Mouse (Mus musculus) heart, embryonic 14.5 days (tissue): Measurements from ENCODE around the gene Ppdpf. TPM values are rescaled to one million over a fixed set of nuclear protein-coding genes. Genes with fewer than 3 reads are reported as not detected.
"Not testable (repeated sequence)": the region's sequence is repeated elsewhere in the genome, so short reads cannot be mapped to it uniquely, and the experiment has no call there.

ENCODE experiments used
- ATAC-seq: fragments of 200-750 bp; cut with Nextera tagmentation; 2 replicates; pipeline ENCODE4 v1.8.0; 2017; ENCODE audit warnings: low read depth, moderate TSS enrichment; ENCODE audit not compliant: insufficient number of reproducible peaks, insufficient read depth, low FRiP score
- H3K27ac ChIP-seq, 2 experiments: fragments of 200-500 bp in 1 of 2; fragments of 300-500 bp in 1 of 2; sonication (generic) in 1 of 2; replicated peaks in 1 of 2; 2 replicates each; pipeline ENCODE4 v1.5.1; 2012 to 2014; ENCODE audit warnings: low read depth in 2 of 2, low read length in 2 of 2, control low read depth in 1 of 2, mild to moderate bottlenecking in 1 of 2, mixed read lengths in 1 of 2; ENCODE audit not compliant: control insufficient read depth in 1 of 2, insufficient read depth in 1 of 2
- H3K27me3 ChIP-seq: fragments of 300-500 bp; sonication (generic); 2 replicates; pipeline ENCODE4 v1.6.1; 2014; ENCODE audit warnings: mild to moderate bottlenecking, low read length, control low read depth; ENCODE audit not compliant: control insufficient read depth, insufficient read depth
- H3K36me3 ChIP-seq: fragments of 300-500 bp; sonication (generic); 2 replicates; pipeline ENCODE4 v1.6.1; 2014; ENCODE audit warnings: mild to moderate bottlenecking, control low read depth, low read length, mixed read lengths; ENCODE audit not compliant: control insufficient read depth, insufficient read depth
- H3K4me1 ChIP-seq, 2 experiments: fragments of 200-500 bp in 1 of 2; fragments of 300-500 bp in 1 of 2; sonication (generic) in 1 of 2; 2 replicates each; pipeline ENCODE4 v1.6.1; 2012 to 2014; ENCODE audit warnings: low read length in 2 of 2, control low read depth in 1 of 2, mixed read lengths in 1 of 2; ENCODE audit not compliant: control insufficient read depth in 2 of 2, insufficient read depth in 2 of 2
- H3K4me2 ChIP-seq: fragments of 300-500 bp; sonication (generic); 2 replicates; pipeline ENCODE4 v1.6.1; 2014; ENCODE audit warnings: mild to moderate bottlenecking, low read length
- H3K4me3 ChIP-seq, 2 experiments: fragments of 200-500 bp in 1 of 2; fragments of 300-500 bp in 1 of 2; sonication (generic) in 1 of 2; 2 replicates each; pipeline ENCODE4 v1.5.1; 2012 to 2014; ENCODE audit warnings: low read length in 2 of 2, mild to moderate bottlenecking in 2 of 2, control low read depth in 1 of 2, low read depth in 1 of 2, moderate library complexity in 1 of 2; ENCODE audit not compliant: control insufficient read depth in 1 of 2, insufficient read depth in 1 of 2
- H3K9ac ChIP-seq: fragments of 300-500 bp; sonication (generic); 2 replicates; pipeline ENCODE4 v1.6.1; 2014; ENCODE audit warnings: mild to moderate bottlenecking, low read length
- H3K9me3 ChIP-seq: fragments of 300-500 bp; sonication (generic); 2 replicates; pipeline ENCODE4 v1.6.1; 2016; ENCODE audit warnings: low read length, control low read depth; ENCODE audit not compliant: control insufficient read depth
- WGBS: fragments of 180-500 bp; shearing (Covaris S2); extraction: QIAGEN DNeasy Blood & Tissue Kit; methylation state at CpG from one replicate; pipeline ENCODE4 v1.1.7; 2014; 5-methylcytosine and 5-hydroxymethylcytosine counted together
- polyA plus RNA-seq: library from polyadenylated mRNA; unstranded; fragments of >200 nt; fragmentation: Nextera tagmentation; extraction: Ambion mirVana; gene quantifications from 2 replicates; pipeline ENCODE4 v1.2.1, GENCODE M21; 2014

Gene Ppdpf
- polyA plus RNA-seq, 1 experiment from 2014 or later = 193 TPM

GRCm38 (mm10) chr2:181188681-181189080, 1.6 kb downstream of the Ppdpf start:
- Histone ChIP-seq H3K27ac (no peak overlapping the region; a peak in 1 of 4 replicates), H3K36me3 (peaks cover 13% of the 10 kb centered on the region), H3K27me3 (no peaks in the 10 kb centered on the region), H3K4me1 (peaks cover 5% of the 10 kb centered on the region in 2 experiments; a peak in 3 of 4 replicates), H3K9ac (no peak overlapping the region), H3K4me2 (no peak overlapping the region), H3K9me3 (no peaks in the 10 kb centered on the region), H3K4me3 (no peak overlapping the region)
- WGBS = 62% methylated on average over 2 of the region's 2 CpGs
- ATAC-seq = no peak

DNA sequence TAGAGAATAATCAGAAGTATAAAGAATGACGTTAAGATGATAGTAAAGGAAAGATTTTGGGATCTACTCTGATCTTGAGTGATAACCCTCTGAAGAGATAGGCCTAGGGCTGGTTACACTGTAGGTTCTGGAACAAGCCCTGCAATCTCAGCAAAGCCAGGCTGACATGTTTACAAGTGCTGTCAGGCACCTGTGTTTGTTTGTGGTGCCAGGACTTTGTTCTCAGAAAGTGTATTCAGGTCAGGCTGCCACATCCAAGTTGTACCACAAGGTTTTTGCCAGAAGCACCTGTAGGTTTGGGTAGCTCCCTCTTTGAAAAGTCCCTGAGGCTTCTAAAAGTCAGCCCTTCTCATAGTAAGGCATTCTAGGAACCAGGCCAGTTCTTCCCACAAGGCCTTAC, 2.3 kb downstream of the Ppdpf start:
- Histone ChIP-seq H3K4me3 (no peak overlapping the region), H3K4me2 (no peak overlapping the region), H3K4me1 (peaks cover 5% of the 10 kb centered on the region in 2 experiments; a peak in 3 of 4 replicates), H3K9me3 (no peaks in the 10 kb centered on the region), H3K27me3 (no peaks in the 10 kb centered on the region), H3K9ac (no peak overlapping the region), H3K36me3 (peaks cover 13% of the 10 kb centered on the region), H3K27ac (no peak overlapping the region)
- ATAC-seq = no peak
- WGBS = 94% methylated on average over 1 of the region's 1 CpGs

DNA sequence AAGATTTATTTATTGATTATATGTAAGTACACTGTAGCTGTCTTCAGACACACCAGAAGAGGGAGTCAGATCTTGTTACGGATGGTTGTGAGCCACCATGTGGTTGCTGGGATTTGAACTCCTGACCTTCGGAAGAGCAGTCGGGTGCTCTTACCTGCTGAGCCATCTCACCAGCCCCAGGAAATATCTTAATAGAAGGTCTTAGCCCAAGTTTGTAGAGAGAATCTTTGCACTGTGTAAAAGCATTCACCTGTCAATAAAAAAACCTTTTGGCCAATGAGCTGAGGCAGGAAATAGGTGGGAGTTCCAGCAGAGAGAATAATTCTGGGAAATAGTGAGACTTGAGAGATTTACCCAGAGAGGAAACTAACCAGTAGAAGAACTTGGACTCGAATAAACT, 4.3 kb downstream of the Ppdpf start:
- ATAC-seq, H3K4me1 ChIP-seq, H3K27me3 ChIP-seq, H3K9ac ChIP-seq, H3K4me2 ChIP-seq, H3K27ac ChIP-seq, H3K9me3 ChIP-seq, H3K4me3 ChIP-seq: not testable (repeated sequence)
- 71% methylated on average over 4 of the region's 4 CpGs for WGBS
- H3K36me3 ChIP-seq = peaks cover 13% of the 10 kb centered on the region

DNA sequence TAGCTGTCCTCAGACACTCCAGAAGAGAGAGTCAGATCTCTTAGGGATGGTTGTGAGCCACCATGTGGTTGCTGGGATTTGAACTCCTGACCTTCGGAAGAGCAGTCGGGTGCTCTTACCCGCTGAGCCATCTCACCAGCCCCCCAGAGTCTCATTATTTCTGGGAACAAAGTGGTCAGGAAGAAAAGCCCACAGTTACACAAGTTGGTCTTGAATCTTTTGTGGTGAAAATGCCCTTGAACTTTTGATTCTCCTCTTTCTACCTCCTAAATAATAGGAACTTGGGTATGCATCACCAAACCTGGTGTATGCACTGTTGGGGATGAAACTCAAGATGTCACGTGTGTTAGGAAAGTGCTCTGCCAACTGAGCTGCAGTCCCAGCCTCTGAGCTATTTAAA, 4.9 kb downstream of the Ppdpf start:
- Histone ChIP-seq H3K4me1 (peaks cover 5% of the 10 kb centered on the region in 2 experiments; a peak in 3 of 4 replicates), H3K9me3 (no peaks in the 10 kb centered on the region), H3K27me3 (no peaks in the 10 kb centered on the region), H3K4me3 (no peak overlapping the region), H3K4me2 (no peak overlapping the region), H3K9ac (no peak overlapping the region), H3K27ac (no peak overlapping the region), H3K36me3 (peaks cover 13% of the 10 kb centered on the region)
- WGBS = 54% methylated on average over 4 of the region's 4 CpGs
- ATAC-seq = no peak

DNA sequence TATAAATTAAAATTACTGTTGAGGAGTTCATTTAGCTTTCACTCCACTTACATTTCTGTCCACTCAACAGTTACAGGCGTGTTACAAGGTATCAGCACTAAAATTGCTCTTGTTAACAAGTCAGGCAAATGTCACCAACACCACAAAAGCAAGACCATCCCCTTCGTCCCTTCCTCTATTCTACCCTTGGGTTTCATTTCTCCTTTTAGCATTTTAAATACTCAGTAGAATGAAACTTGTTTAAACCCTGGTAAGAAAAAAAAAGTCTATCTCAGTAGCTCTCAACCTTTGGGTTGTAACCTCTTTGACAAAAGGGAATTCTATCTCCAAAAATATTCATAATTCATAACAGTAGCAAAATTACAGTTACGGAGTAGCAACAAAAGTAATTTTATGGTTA, 6.0 kb downstream of the Ppdpf start:
- Histone ChIP-seq H3K36me3 (peaks cover 13% of the 10 kb centered on the region), H3K4me1 (peaks cover 5% of the 10 kb centered on the region in 2 experiments; a peak in 3 of 4 replicates), H3K4me3 (no peak overlapping the region), H3K9ac (no peak overlapping the region), H3K27me3 (no peaks in the 10 kb centered on the region), H3K27ac (no peak overlapping the region), H3K9me3 (no peaks in the 10 kb centered on the region), H3K4me2 (no peak overlapping the region)
- WGBS = 61% methylated on average over 3 of the region's 3 CpGs
- ATAC-seq = no peak

- Histone ChIP-seq H3K4me1 (no peaks in the 10 kb centered on the region), H3K9ac (no peak overlapping the region), H3K27me3 (no peaks in the 10 kb centered on the region), H3K4me2 (no peak overlapping the region), H3K4me3 (no peak overlapping the region), H3K9me3 (no peaks in the 10 kb centered on the region), H3K27ac (no peak overlapping the region), H3K36me3 (no peaks in the 10 kb centered on the region)
- WGBS = 81% methylated on average over 4 of the region's 4 CpGs
- no peak for ATAC-seq
These were observed 9.7 kb downstream of the Ppdpf start for GRCm38 (mm10) chr2:181196628-181197300.

DNA sequence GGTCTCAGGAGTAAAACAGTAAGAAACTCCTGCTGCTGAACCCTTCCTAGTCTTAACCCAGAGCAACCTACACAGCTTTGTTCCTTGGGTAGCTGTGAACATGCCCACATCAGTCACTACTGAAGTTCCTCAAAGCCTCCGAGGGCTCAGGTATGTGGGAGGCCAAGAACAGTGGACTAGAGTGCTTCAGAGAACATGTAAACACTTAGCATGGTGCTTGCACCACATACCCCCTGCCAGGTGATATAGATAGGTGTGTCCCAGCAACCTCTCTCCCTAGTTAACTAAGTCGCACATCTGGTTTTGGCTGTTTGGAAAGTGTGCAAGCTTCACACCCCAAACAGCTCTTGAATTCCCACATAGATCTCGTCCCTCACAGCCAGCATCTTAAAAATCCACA, 14.6 kb downstream of the Ppdpf start:
- Histone ChIP-seq H3K9me3 (no peaks in the 10 kb centered on the region), H3K36me3 (no peaks in the 10 kb centered on the region), H3K4me2 (no peak overlapping the region), H3K4me3 (no peak overlapping the region), H3K9ac (no peak overlapping the region), H3K4me1 (no peaks in the 10 kb centered on the region), H3K27ac (no peak overlapping the region), H3K27me3 (no peaks in the 10 kb centered on the region)
- ATAC-seq = no peak
- 70% methylated on average over 3 of the region's 3 CpGs for WGBS

GRCm38 (mm10) chr2:181202422-181202821, 15.4 kb downstream of the Ppdpf start, which contains the start of gene Ptk6:
TSS of gene Ptk6 (minus strand) at chr2:181202789.
- H3K4me1 ChIP-seq = no peaks in the 10 kb centered on the region
- H3K4me3 ChIP-seq = no peak within 1 kb of the TSS
- no peak within 1 kb of the TSS for H3K9ac ChIP-seq
- no peaks in the 10 kb centered on the region for H3K9me3 ChIP-seq
- no peak for ATAC-seq
- WGBS = 67% methylated on average over 3 of the region's 3 CpGs
- H3K4me2 ChIP-seq = no peak within 1 kb of the TSS
- no peaks in the 10 kb centered on the region for H3K27me3 ChIP-seq
- H3K36me3 ChIP-seq = no peaks in the 10 kb centered on the region
- no peak within 1 kb of the TSS for H3K27ac ChIP-seq
